Mouse (Mus musculus): ENCODE results near the gene Gm20924. TPM values are rescaled to one million over a fixed set of nuclear protein-coding genes. Genes with fewer than 3 reads are reported as not detected.
"Not testable (repeated sequence)": the region's sequence is repeated elsewhere in the genome, so short reads cannot be mapped to it uniquely, and the experiment has no call there.

Gm20924 gene
- polyA plus RNA-seq (2015; fragmentation: Nextera tagmentation; extraction: Ambion mirVana) = not detected in 2 replicates

DNA sequence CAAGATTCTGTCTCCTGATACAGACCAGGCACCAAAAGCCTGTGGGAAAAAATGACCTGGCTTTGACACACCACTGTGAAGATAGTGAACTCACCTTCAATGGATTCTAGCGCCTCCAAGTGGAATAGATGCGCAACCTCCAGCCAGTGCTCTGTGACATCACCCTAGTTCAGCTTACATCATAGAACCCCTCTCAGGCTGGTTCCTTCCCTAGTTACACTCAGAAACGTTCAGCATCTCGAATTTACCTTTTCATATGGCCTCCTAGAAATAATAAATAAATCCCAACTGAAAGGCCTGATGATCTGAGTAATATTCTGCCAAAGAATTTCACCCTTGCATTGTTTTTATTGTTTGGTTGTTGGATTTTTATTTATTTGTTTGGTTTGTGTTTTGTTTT lies at the start of gene Gm20924:
Gene Gm20924, minus strand, starts transcription at position 101 of the 400 bp plus-strand sequence.
- ATAC-seq (replicated peaks; ENCODE audit: insufficient number of reproducible peaks, insufficient read depth, low FRiP score, low read depth); H3K36me3 ChIP-seq: not testable (repeated sequence)
- no CpG with 5 or more reads among the region's 4 CpGs for WGBS

More for the DNA sequence above, at the start of gene Gm20924:
- not testable (repeated sequence) for H3K4me2 ChIP-seq; H3K27ac ChIP-seq; H3K4me3 ChIP-seq; H3K9ac ChIP-seq; H3K27me3 ChIP-seq; H3K4me1 ChIP-seq (replicated peaks); H3K9me3 ChIP-seq (replicated peaks)

Other genes with a start within 250 kb of the Gm20924 start
- not detected in 2 replicates for gene Gm20736, start 170.2 kb upstream of the Gm20924 start, polyA plus RNA-seq (2015; fragmentation: Nextera tagmentation; extraction: Ambion mirVana)

Data from heart, embryonic 15.5 days (tissue).